Mouse (Mus musculus): Measurements from ENCODE around the gene Ccna1. TPM values are rescaled to one million over a fixed set of nuclear protein-coding genes. Genes with fewer than 3 reads are reported as not detected.

The Ccna1 gene
- polyA plus RNA-seq (2014; fragmentation: Nextera tagmentation; extraction: Ambion mirVana): 2.0 and 2.6 TPM in 2 replicates

- H3K4me3 ChIP-seq (ENCODE audit: low read depth, low read length): peak within 1 kb of the TSS; percentile 59
- peaks cover 12% of the 10 kb centered on the region for H3K27me3 ChIP-seq (ENCODE audit: control insufficient read depth, insufficient read depth, low read length)
- H3K9me3 ChIP-seq (ENCODE audit: control insufficient read depth, low read length): no peaks in the 10 kb centered on the region
- H3K9ac ChIP-seq (ENCODE audit: low read length): peak within 1 kb of the TSS; percentile 37
- WGBS: under 1% methylated on average over 64 of the region's 73 CpGs
- H3K4me2 ChIP-seq (ENCODE audit: low read depth): peak within 1 kb of the TSS; percentile 98
- no peaks in the 10 kb centered on the region for H3K36me3 ChIP-seq (ENCODE audit: control insufficient read depth, insufficient read depth, low read length)
- peak; percentile 80 for DNase-seq (ENCODE audit: low spot score)
- peak; percentile 94 for ATAC-seq (ENCODE audit: insufficient read depth, low FRiP score, low TSS enrichment)
- 0 out of 2 replicates have a peak, but pooled peaks cover 2% of the 10 kb centered on the region for H3K4me1 ChIP-seq (ENCODE audit: control insufficient read depth, insufficient read depth, low read length)
- no peak within 1 kb of the TSS for H3K27ac ChIP-seq (ENCODE audit: low read depth, low read length)
Measured at GRCm38 (mm10) chr3:55055038-55055746, at the start of gene Ccna1. TSS of gene Ccna1 (minus strand) at chr3:55055501.

- Histone ChIP-seq H3K9ac (ENCODE audit: low read length) (no peak overlapping the region), H3K4me2 (ENCODE audit: low read depth) (no peak overlapping the region), H3K27ac (ENCODE audit: low read depth, low read length) (no peak overlapping the region), H3K27me3 (ENCODE audit: control insufficient read depth, insufficient read depth, low read length) (no peaks in the 10 kb centered on the region), H3K4me3 (ENCODE audit: low read depth, low read length) (no peak overlapping the region), H3K36me3 (ENCODE audit: control insufficient read depth, insufficient read depth, low read length) (no peaks in the 10 kb centered on the region), H3K9me3 (ENCODE audit: control insufficient read depth, low read length) (no peaks in the 10 kb centered on the region), H3K4me1 (ENCODE audit: control insufficient read depth, insufficient read depth, low read length) (peaks cover 7% of the 10 kb centered on the region; the same call in 1 of the 2 replicates)
- ATAC-seq (ENCODE audit: insufficient read depth, low FRiP score, low TSS enrichment) (no peak), DNase-seq (ENCODE audit: low spot score) (no peak)
Measured at GRCm38 (mm10) chr3:55101092-55101491, 45.8 kb upstream of the Ccna1 start.

GRCm38 (mm10) chr3:55098990-55099389 lies 43.7 kb upstream of the Ccna1 start:
- Histone ChIP-seq H3K27ac (ENCODE audit: low read depth, low read length) (no peak overlapping the region), H3K4me1 (ENCODE audit: control insufficient read depth, insufficient read depth, low read length) (peaks cover 7% of the 10 kb centered on the region; the same call in 1 of the 2 replicates), H3K4me2 (ENCODE audit: low read depth) (no peak overlapping the region), H3K4me3 (ENCODE audit: low read depth, low read length) (no peak overlapping the region), H3K27me3 (ENCODE audit: control insufficient read depth, insufficient read depth, low read length) (no peaks in the 10 kb centered on the region), H3K9me3 (ENCODE audit: control insufficient read depth, low read length) (no peaks in the 10 kb centered on the region), H3K9ac (ENCODE audit: low read length) (no peak overlapping the region), H3K36me3 (ENCODE audit: control insufficient read depth, insufficient read depth, low read length) (no peaks in the 10 kb centered on the region)
- no peak for DNase-seq (ENCODE audit: low spot score)
- ATAC-seq (ENCODE audit: insufficient read depth, low FRiP score, low TSS enrichment): no peak
- WGBS: 74% methylated on average over 11 of the region's 11 CpGs

- Histone ChIP-seq H3K4me1 (ENCODE audit: control insufficient read depth, insufficient read depth, low read length) (peaks cover 7% of the 10 kb centered on the region; the same call in 1 of the 2 replicates), H3K4me2 (ENCODE audit: low read depth) (no peak overlapping the region), H3K36me3 (ENCODE audit: control insufficient read depth, insufficient read depth, low read length) (no peaks in the 10 kb centered on the region), H3K9ac (ENCODE audit: low read length) (no peak overlapping the region), H3K4me3 (ENCODE audit: low read depth, low read length) (no peak overlapping the region), H3K27me3 (ENCODE audit: control insufficient read depth, insufficient read depth, low read length) (no peaks in the 10 kb centered on the region), H3K9me3 (ENCODE audit: control insufficient read depth, low read length) (no peaks in the 10 kb centered on the region), H3K27ac (ENCODE audit: low read depth, low read length) (no peak overlapping the region)
- WGBS: 39% methylated on average over 2 of the region's 2 CpGs
- 0 out of 2 replicates have a peak, but pooled peaks have one; percentile 55 for ATAC-seq (ENCODE audit: insufficient read depth, low FRiP score, low TSS enrichment)
- DNase-seq (ENCODE audit: low spot score): peak; percentile 34
Measured at GRCm38 (mm10) chr3:55098014-55098413, 42.7 kb upstream of the Ccna1 start.

DNA sequence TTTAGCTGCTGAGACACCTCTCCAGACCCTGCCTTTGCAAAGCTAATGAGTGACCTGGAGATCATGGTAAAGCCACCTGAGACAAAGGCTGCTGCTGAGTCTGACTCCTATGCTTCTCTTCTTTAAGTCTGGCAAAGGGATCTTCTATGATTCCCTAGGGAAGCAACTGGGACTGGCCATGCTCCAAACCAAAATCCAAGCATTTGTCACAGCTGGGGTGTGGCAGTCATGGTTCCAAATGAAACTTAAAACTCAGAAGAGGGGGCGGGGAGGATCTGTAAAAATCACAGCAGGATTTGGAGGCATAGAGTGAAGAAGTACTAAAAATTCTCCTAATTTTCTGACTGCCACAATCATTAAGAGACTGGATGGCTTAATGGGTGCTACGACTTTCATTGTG lies 41.9 kb upstream of the Ccna1 start:
- ATAC-seq (ENCODE audit: insufficient read depth, low FRiP score, low TSS enrichment) (no peak), DNase-seq (ENCODE audit: low spot score) (no peak)
- Histone ChIP-seq H3K4me1 (ENCODE audit: control insufficient read depth, insufficient read depth, low read length) (peaks cover 7% of the 10 kb centered on the region; the same call in 1 of the 2 replicates), H3K4me3 (ENCODE audit: low read depth, low read length) (no peak overlapping the region), H3K9ac (ENCODE audit: low read length) (no peak overlapping the region), H3K27me3 (ENCODE audit: control insufficient read depth, insufficient read depth, low read length) (no peaks in the 10 kb centered on the region), H3K36me3 (ENCODE audit: control insufficient read depth, insufficient read depth, low read length) (no peaks in the 10 kb centered on the region), H3K27ac (ENCODE audit: low read depth, low read length) (peak overlapping the region; percentile 39; the same call in 1 of the 2 replicates), H3K9me3 (ENCODE audit: control insufficient read depth, low read length) (no peaks in the 10 kb centered on the region), H3K4me2 (ENCODE audit: low read depth) (no peak overlapping the region)
- 70% methylated on average over 2 of the region's 2 CpGs for WGBS

DNA sequence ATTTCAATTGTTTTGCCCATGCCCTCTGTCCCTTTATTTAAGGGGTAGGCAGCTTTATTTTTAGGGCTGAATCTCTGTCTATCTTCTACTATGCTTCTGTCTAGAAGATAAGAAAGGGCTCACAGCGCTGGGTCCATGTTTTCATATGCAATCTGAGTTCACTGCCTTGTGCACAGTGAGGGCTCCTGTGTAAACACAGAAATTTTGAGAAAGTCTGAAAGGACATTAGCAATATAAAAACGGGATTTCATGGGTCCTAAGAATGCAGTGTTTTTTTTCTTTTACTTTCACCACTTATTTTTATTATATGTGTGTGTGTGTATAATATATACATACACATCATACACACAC lies 41.3 kb upstream of the Ccna1 start:
- ATAC-seq (ENCODE audit: insufficient read depth, low FRiP score, low TSS enrichment) (no peak), DNase-seq (ENCODE audit: low spot score) (no peak)
- no peak overlapping the region for H3K4me3 ChIP-seq (ENCODE audit: low read depth, low read length)
- WGBS: 72% methylated on average over 2 of the region's 2 CpGs
- no peak overlapping the region for H3K9ac ChIP-seq (ENCODE audit: low read length)
- peaks cover 7% of the 10 kb centered on the region; the same call in 1 of the 2 replicates for H3K4me1 ChIP-seq (ENCODE audit: control insufficient read depth, insufficient read depth, low read length)
- peak overlapping the region; percentile 39; the same call in 1 of the 2 replicates for H3K27ac ChIP-seq (ENCODE audit: low read depth, low read length)
- H3K4me2 ChIP-seq (ENCODE audit: low read depth): no peak overlapping the region
- no peaks in the 10 kb centered on the region for H3K9me3 ChIP-seq (ENCODE audit: control insufficient read depth, low read length)
- H3K27me3 ChIP-seq (ENCODE audit: control insufficient read depth, insufficient read depth, low read length): no peaks in the 10 kb centered on the region
- H3K36me3 ChIP-seq (ENCODE audit: control insufficient read depth, insufficient read depth, low read length): no peaks in the 10 kb centered on the region

DNA sequence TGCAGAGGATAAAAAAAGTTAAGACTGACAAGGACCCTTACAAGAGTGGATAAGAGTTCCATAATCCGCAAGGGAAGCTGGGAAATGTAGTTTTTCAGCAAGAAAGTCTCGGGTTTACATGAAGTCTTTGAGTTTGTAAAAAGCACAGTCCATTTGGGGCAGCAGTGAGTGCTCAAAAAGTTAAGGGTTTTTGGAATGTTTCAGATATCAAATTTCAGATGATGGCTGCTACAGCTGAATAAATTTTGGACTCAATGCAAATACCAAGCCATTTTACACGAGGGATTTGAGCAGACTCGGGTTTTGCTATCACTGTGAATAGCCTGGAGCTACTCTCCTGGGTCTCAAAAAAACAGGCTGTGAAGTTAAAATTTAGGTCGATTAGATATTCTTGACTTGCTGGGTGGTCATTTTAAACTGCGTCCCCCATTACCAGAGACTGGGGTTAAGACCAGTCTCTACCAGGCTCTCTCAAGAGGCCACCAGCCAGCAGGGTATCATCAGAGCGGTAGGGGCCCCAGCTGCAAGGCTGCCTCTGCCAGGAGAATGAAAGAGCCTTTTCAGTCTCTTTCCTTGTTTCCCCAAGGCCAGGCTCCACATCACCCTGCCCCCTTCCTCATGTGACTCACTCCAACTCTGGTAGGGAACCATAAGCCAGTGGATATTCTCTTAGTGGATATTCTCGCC lies 40.8 kb upstream of the Ccna1 start:
- no peak overlapping the region for H3K4me3 ChIP-seq (ENCODE audit: low read depth, low read length)
- ATAC-seq (ENCODE audit: insufficient read depth, low FRiP score, low TSS enrichment) (peak; percentile 60), DNase-seq (ENCODE audit: low spot score) (peak; percentile 55)
- H3K9ac ChIP-seq (ENCODE audit: low read length): no peak overlapping the region
- H3K27me3 ChIP-seq (ENCODE audit: control insufficient read depth, insufficient read depth, low read length): no peaks in the 10 kb centered on the region
- 34% methylated on average over 8 of the region's 8 CpGs for WGBS
- no peaks in the 10 kb centered on the region for H3K36me3 ChIP-seq (ENCODE audit: control insufficient read depth, insufficient read depth, low read length)
- no peaks in the 10 kb centered on the region for H3K9me3 ChIP-seq (ENCODE audit: control insufficient read depth, low read length)
- 0 out of 2 replicates have a peak overlapping the region, but pooled peaks have one; percentile 39 for H3K27ac ChIP-seq (ENCODE audit: low read depth, low read length)
- H3K4me1 ChIP-seq (ENCODE audit: control insufficient read depth, insufficient read depth, low read length): peaks cover 7% of the 10 kb centered on the region; the same call in 1 of the 2 replicates
- no peak overlapping the region for H3K4me2 ChIP-seq (ENCODE audit: low read depth)

DNA sequence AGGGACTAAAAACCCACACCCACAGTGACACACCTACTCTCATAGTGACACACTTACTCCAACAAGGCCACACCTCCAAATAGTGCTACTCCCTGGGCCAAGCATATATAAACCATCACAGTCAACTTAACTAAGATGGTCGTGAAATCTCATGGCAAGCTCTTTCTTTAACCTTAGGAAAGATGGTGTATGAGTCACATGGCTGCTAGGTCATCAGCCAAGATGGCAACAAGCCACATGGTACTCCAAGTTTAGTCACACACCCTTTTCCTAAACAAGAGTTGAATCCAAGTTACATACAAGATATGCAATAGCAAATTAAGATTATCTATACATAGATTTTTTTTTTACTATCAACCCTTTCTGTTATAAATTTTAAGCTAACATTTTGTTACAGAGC lies 37.9 kb upstream of the Ccna1 start:
- WGBS: 82% methylated on average over 1 of the region's 1 CpGs

More for the DNA sequence above, 37.9 kb upstream of the Ccna1 start:
- Histone ChIP-seq H3K4me1 (ENCODE audit: control insufficient read depth, insufficient read depth, low read length) (peaks cover 7% of the 10 kb centered on the region; the same call in 1 of the 2 replicates), H3K36me3 (ENCODE audit: control insufficient read depth, insufficient read depth, low read length) (no peaks in the 10 kb centered on the region), H3K27me3 (ENCODE audit: control insufficient read depth, insufficient read depth, low read length) (no peaks in the 10 kb centered on the region), H3K4me2 (ENCODE audit: low read depth) (no peak overlapping the region), H3K27ac (ENCODE audit: low read depth, low read length) (no peak overlapping the region), H3K9ac (ENCODE audit: low read length) (no peak overlapping the region), H3K4me3 (ENCODE audit: low read depth, low read length) (no peak overlapping the region), H3K9me3 (ENCODE audit: control insufficient read depth, low read length) (no peaks in the 10 kb centered on the region)
- no peak for ATAC-seq (ENCODE audit: insufficient read depth, low FRiP score, low TSS enrichment)
- DNase-seq (ENCODE audit: low spot score): no peak

Measured in neural tube, embryonic 11.5 days (tissue).